Mouse (Mus musculus): Measurements from ENCODE around the gene Ptpn3. TPM values are rescaled to one million over a fixed set of nuclear protein-coding genes. Genes with fewer than 3 reads are reported as not detected.
"Not testable (repeated sequence)": the region's sequence is repeated elsewhere in the genome, so short reads cannot be mapped to it uniquely, and the experiment has no call there.

Ptpn3 gene
- polyA plus RNA-seq, 1 experiment from 2014 or later = 2.5 TPM

- Histone ChIP-seq H3K4me1 (ENCODE audit: insufficient read depth) (no peaks in the 10 kb centered on the region), H3K4me2 (ENCODE audit: low read depth, low read length) (no peak overlapping the region), H3K27ac (ENCODE audit: low read depth) (no peak overlapping the region), H3K9me3 (ENCODE audit: low read length) (no peaks in the 10 kb centered on the region), H3K4me3 (ENCODE audit: low read depth, low read length) (no peak overlapping the region), H3K27me3 (ENCODE audit: insufficient read depth, low read length) (no peaks in the 10 kb centered on the region), H3K36me3 (replicated peaks; ENCODE audit: insufficient read depth, low read length) (0 out of 2 replicates have a peak, but pooled peaks cover 3% of the 10 kb centered on the region), H3K9ac (replicated peaks) (no peak overlapping the region)
- WGBS (ENCODE audit: insufficient replicate concordance) = 45% methylated on average over 2 of the region's 2 CpGs
- DNase-seq (no peak), ATAC-seq (no peak)
- TF ChIP-seq EP300 (IDR thresholded peaks at IDR 0.05; ENCODE audit: low read depth) (no peak), CTCF (IDR thresholded peaks at IDR 0.05; ENCODE audit: low read depth) (no peak)
Observed at GRCm38 (mm10) chr4:57211706-57212105, 89.9 kb downstream of the Ptpn3 start.

- TF ChIP-seq EP300 (IDR thresholded peaks at IDR 0.05; ENCODE audit: low read depth) (no peak), CTCF (IDR thresholded peaks at IDR 0.05; ENCODE audit: low read depth) (no peak)
Observed at GRCm38 (mm10) chr4:57205908-57206307, 95.7 kb downstream of the Ptpn3 start.

DNA sequence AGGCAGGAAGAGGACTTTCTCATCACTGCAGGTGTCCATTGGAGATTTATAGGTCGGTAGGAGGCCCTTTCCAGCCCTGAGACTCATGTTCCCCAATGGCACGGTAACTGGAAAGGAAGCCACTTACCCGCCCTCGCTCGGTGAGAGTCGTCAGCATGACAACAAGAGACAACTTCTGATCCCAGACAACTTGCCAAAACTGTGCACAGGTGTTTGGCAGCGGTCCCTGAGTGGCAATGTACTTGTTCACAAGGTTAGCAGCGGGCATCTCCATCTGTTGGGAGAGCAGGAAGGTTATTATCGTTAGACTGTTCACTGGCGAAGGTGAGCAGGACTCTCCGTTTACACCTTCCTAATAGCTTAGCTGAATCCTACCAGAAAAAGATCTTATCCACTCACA lies 96.9 kb downstream of the Ptpn3 start:
- Histone ChIP-seq H3K27me3 (ENCODE audit: insufficient read depth, low read length) (no peaks in the 10 kb centered on the region), H3K36me3 (replicated peaks; ENCODE audit: insufficient read depth, low read length) (peaks cover 10% of the 10 kb centered on the region; the same call in 1 of the 2 replicates), H3K4me1 (ENCODE audit: insufficient read depth) (no peaks in the 10 kb centered on the region), H3K4me2 (ENCODE audit: low read depth, low read length) (no peak overlapping the region), H3K4me3 (ENCODE audit: low read depth, low read length) (no peak overlapping the region), H3K9ac (replicated peaks) (no peak overlapping the region), H3K9me3 (ENCODE audit: low read length) (no peaks in the 10 kb centered on the region; the same call in 1 of the 2 replicates), H3K27ac (ENCODE audit: low read depth) (no peak overlapping the region)
- ATAC-seq = no peak
- WGBS (ENCODE audit: insufficient replicate concordance) = 79% methylated on average over 11 of the region's 11 CpGs
- TF ChIP-seq CTCF (IDR thresholded peaks at IDR 0.05; ENCODE audit: low read depth) = no peak
- TF ChIP-seq EP300 (IDR thresholded peaks at IDR 0.05; ENCODE audit: low read depth) = no peak
- DNase-seq = no peak

More at GRCm38 (mm10) chr4:57205908-57206307, 95.7 kb downstream of the Ptpn3 start:
- WGBS (ENCODE audit: insufficient replicate concordance) = 78% methylated on average over 8 of the region's 8 CpGs
- no peaks in the 10 kb centered on the region for H3K9me3 ChIP-seq (ENCODE audit: low read length)
- H3K36me3 ChIP-seq (replicated peaks; ENCODE audit: insufficient read depth, low read length) = peaks cover 6% of the 10 kb centered on the region; the same call in 1 of the 2 replicates
- no peaks in the 10 kb centered on the region for H3K4me1 ChIP-seq (ENCODE audit: insufficient read depth)
- H3K4me3 ChIP-seq (ENCODE audit: low read depth, low read length) = no peak overlapping the region
- no peak overlapping the region for H3K9ac ChIP-seq (replicated peaks)
- ATAC-seq (no peak), DNase-seq (no peak)
- no peak overlapping the region for H3K27ac ChIP-seq (ENCODE audit: low read depth)
- H3K27me3 ChIP-seq (ENCODE audit: insufficient read depth, low read length) = no peaks in the 10 kb centered on the region
- H3K4me2 ChIP-seq (ENCODE audit: low read depth, low read length) = no peak overlapping the region

- Histone ChIP-seq H3K4me3 (ENCODE audit: low read depth, low read length) (no peak overlapping the region), H3K36me3 (replicated peaks; ENCODE audit: insufficient read depth, low read length) (peaks cover 11% of the 10 kb centered on the region; the same call in 1 of the 2 replicates), H3K9ac (replicated peaks) (no peak overlapping the region), H3K4me1 (ENCODE audit: insufficient read depth) (no peaks in the 10 kb centered on the region), H3K4me2 (ENCODE audit: low read depth, low read length) (no peak overlapping the region), H3K9me3 (ENCODE audit: low read length) (no peaks in the 10 kb centered on the region; the same call in 1 of the 2 replicates), H3K27ac (ENCODE audit: low read depth) (no peak overlapping the region), H3K27me3 (ENCODE audit: insufficient read depth, low read length) (no peaks in the 10 kb centered on the region)
- ATAC-seq (no peak), DNase-seq (no peak)
- TF ChIP-seq EP300 (IDR thresholded peaks at IDR 0.05; ENCODE audit: low read depth) = no peak
- TF ChIP-seq CTCF (IDR thresholded peaks at IDR 0.05; ENCODE audit: low read depth) = no peak
- 57% methylated on average over 10 of the region's 10 CpGs for WGBS (ENCODE audit: insufficient replicate concordance)
Observed at GRCm38 (mm10) chr4:57202660-57203361, 98.8 kb downstream of the Ptpn3 start.

GRCm38 (mm10) chr4:57202132-57202531 lies 99.5 kb downstream of the Ptpn3 start:
- Histone ChIP-seq H3K36me3 (replicated peaks; ENCODE audit: insufficient read depth, low read length) (peaks cover 11% of the 10 kb centered on the region; the same call in 1 of the 2 replicates), H3K4me3 (ENCODE audit: low read depth, low read length) (no peak overlapping the region), H3K27me3 (ENCODE audit: insufficient read depth, low read length) (no peaks in the 10 kb centered on the region), H3K4me2 (ENCODE audit: low read depth, low read length) (no peak overlapping the region), H3K9me3 (ENCODE audit: low read length) (no peaks in the 10 kb centered on the region; the same call in 1 of the 2 replicates), H3K4me1 (ENCODE audit: insufficient read depth) (no peaks in the 10 kb centered on the region), H3K27ac (ENCODE audit: low read depth) (no peak overlapping the region), H3K9ac (replicated peaks) (no peak overlapping the region)
- WGBS (ENCODE audit: insufficient replicate concordance) = 41% methylated on average over 7 of the region's 7 CpGs
- DNase-seq (no peak), ATAC-seq (no peak)
- TF ChIP-seq CTCF (IDR thresholded peaks at IDR 0.05; ENCODE audit: low read depth) = no peak

- Histone ChIP-seq H3K9me3 (ENCODE audit: low read length) (no peaks in the 10 kb centered on the region; the same call in 1 of the 2 replicates), H3K9ac (replicated peaks) (no peak overlapping the region), H3K4me1 (ENCODE audit: insufficient read depth) (no peaks in the 10 kb centered on the region), H3K4me3 (ENCODE audit: low read depth, low read length) (no peak overlapping the region), H3K27ac (ENCODE audit: low read depth) (no peak overlapping the region), H3K27me3 (ENCODE audit: insufficient read depth, low read length) (no peaks in the 10 kb centered on the region), H3K36me3 (replicated peaks; ENCODE audit: insufficient read depth, low read length) (peaks cover 11% of the 10 kb centered on the region; the same call in 1 of the 2 replicates), H3K4me2 (ENCODE audit: low read depth, low read length) (no peak overlapping the region)
- 81% methylated on average over 6 of the region's 6 CpGs for WGBS (ENCODE audit: insufficient replicate concordance)
- ATAC-seq (no peak), DNase-seq (no peak)
- TF ChIP-seq CTCF (IDR thresholded peaks at IDR 0.05; ENCODE audit: low read depth) (no peak), EP300 (IDR thresholded peaks at IDR 0.05; ENCODE audit: low read depth) (no peak)
Observed at GRCm38 (mm10) chr4:57200661-57201060, 101.0 kb downstream of the Ptpn3 start.

DNA sequence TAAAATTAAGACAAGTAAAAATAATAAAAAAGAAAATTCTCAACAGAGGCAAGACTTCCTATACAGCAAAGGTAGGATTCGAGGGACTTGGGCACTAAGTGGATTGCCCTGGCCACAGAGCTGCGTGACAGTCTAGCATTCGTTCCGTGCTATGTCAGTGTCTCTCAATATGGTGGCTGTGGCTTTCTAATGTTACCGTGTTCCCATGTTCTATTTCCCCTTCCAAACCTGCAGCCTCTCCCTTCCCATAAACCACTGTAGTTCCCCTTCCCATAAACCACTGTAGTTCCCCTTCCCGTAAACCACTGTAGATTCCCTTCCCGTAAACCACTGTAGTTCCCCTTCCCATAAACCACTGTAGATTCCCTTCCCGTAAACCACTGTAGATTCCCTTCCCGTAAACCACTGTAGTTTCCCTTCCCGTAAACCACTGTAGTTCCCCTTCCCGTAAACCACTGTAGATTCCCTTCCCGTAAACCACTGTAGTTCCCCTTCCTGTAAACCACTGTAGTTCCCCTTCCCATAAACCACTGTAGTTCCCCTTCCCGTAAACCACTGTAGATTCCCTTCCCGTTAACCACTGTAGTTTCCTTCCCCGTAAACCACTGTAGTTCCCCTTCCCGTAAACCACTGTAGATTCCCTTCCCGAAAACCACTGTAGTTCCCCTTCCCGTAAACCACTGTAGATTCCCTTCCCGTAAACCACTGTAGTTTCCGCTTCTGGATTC lies 102.8 kb downstream of the Ptpn3 start:
- not testable (repeated sequence) for DNase-seq; H3K27me3 ChIP-seq (ENCODE audit: insufficient read depth, low read length); H3K27ac ChIP-seq (ENCODE audit: low read depth); H3K4me1 ChIP-seq (ENCODE audit: insufficient read depth); H3K36me3 ChIP-seq (replicated peaks; ENCODE audit: insufficient read depth, low read length); H3K9me3 ChIP-seq (ENCODE audit: low read length); H3K4me3 ChIP-seq (ENCODE audit: low read depth, low read length); H3K9ac ChIP-seq (replicated peaks); ATAC-seq; H3K4me2 ChIP-seq (ENCODE audit: low read depth, low read length)
- WGBS (ENCODE audit: insufficient replicate concordance) = 70% methylated on average over 20 of the region's 20 CpGs
